Mouse (Mus musculus): ENCODE data around the gene Romo1.

DNA sequence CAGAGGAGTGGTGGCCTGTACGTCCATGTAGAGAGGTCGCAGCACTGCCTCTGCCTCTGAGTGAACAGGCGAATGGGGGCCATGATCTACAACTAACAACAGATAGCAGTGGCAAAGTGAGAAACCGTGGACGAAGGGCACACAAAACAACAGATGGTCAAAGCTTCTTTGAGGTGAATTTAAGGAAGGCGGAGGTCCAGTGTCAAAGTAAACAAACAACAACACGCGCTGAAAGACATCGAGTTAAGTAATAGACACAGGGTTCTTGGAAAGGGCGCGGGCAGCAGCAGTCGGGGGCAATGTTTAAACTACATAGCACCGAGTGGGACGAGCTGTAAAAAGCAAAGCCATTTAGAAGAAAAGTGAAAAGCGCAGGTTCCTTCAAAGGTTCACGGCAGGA lies 472 bp upstream of the Romo1 start:
- TF ChIP-seq CTCF (IDR thresholded peaks at IDR 0.05; ENCODE audit: insufficient read depth, low read depth, low read length) (no peak), POLR2A (IDR thresholded peaks at IDR 0.05; ENCODE audit: insufficient read depth, low read depth, low read length) (no peak)

All from olfactory bulb, adult 2 months (tissue).